Mouse (Mus musculus) liver, adult 2 months (tissue): Measurements from ENCODE around the gene Schip1. TPM values are rescaled to one million over a fixed set of nuclear protein-coding genes. Genes with fewer than 3 reads are reported as not detected.

Experiments used
- DNase-seq: peaks from one replicate; pipeline ENCODE4 v3.0.0-alpha.2; 2011; ENCODE audit warnings: low read depth, low spot score; ENCODE audit errors: extremely low read depth
- H3K27ac ChIP-seq: fragments of 200-500 bp; replicated peaks from 2 replicates; pipeline ENCODE4 v1.5.1; 2012; ENCODE audit warnings: low read depth, mild to moderate bottlenecking, control low read depth, inconsistent platforms, low read length; ENCODE audit not compliant: insufficient read depth
- H3K27me3 ChIP-seq: fragments of 200-500 bp; 2 replicates; pipeline ENCODE4 v1.6.1; 2012; ENCODE audit warnings: mild to moderate bottlenecking, moderate library complexity, low read length, inconsistent platforms; ENCODE audit not compliant: control insufficient read depth, insufficient read depth
- H3K36me3 ChIP-seq: fragments of 200-500 bp; 2 replicates; pipeline ENCODE4 v1.6.1; 2012; ENCODE audit warnings: low read length, inconsistent platforms; ENCODE audit not compliant: control insufficient read depth, insufficient read depth
- H3K4me1 ChIP-seq: fragments of 200-500 bp; 2 replicates; pipeline ENCODE4 v1.6.1; 2011; ENCODE audit warnings: low read length; ENCODE audit not compliant: control insufficient read depth, insufficient read depth
- H3K4me3 ChIP-seq: fragments of 200-500 bp; 2 replicates; pipeline ENCODE4 v1.5.1; 2011; ENCODE audit warnings: low read depth, mild to moderate bottlenecking, control low read depth, low read length, moderate library complexity; ENCODE audit not compliant: insufficient read depth
- H3K79me2 ChIP-seq: fragments of 200-500 bp; 2 replicates; pipeline ENCODE4 v1.6.1; 2012; ENCODE audit warnings: inconsistent platforms, mild to moderate bottlenecking, low read length, moderate library complexity; ENCODE audit not compliant: control insufficient read depth, insufficient read depth
- H3K9ac ChIP-seq: fragments of 200-500 bp; 2 replicates; pipeline ENCODE4 v1.6.1; 2012; ENCODE audit warnings: low read depth, mild to moderate bottlenecking, control low read depth, inconsistent platforms, low read length
- CTCF ChIP-seq: fragments of 200-500 bp; IDR thresholded peaks from 2 replicates; pipeline ENCODE4 v1.5.1; 2011; ENCODE audit warnings: low read depth, low read length, control low read depth
- POLR2A ChIP-seq: fragments of 200-500 bp; IDR thresholded peaks from 2 replicates; pipeline ENCODE4 v1.6.1; 2011; ENCODE audit warnings: low read length, control low read depth; ENCODE audit not compliant: insufficient read depth; ENCODE audit errors: extremely low read depth
- WGBS: fragments of 180-500 bp; shearing (Covaris S2); methylation state at CpG from one replicate; pipeline ENCODE4 v1.1.7; 2018; 5-methylcytosine and 5-hydroxymethylcytosine counted together
- polyA plus RNA-seq: library from polyadenylated mRNA; depleted of rRNA; stranded (reverse); fragments of >200 nt; gene quantifications from 2 replicates; pipeline ENCODE4 v1.2.3, GENCODE M21; 2012
- total RNA-seq: library from RNA; depleted of rRNA; stranded (reverse); fragments of >200 nt; gene quantifications from 2 replicates; pipeline ENCODE4 v1.2.3, GENCODE M21; 2014

Gene Schip1
- total and polyA plus RNA-seq, 2 experiments: 0.48 to 1.6 TPM

GRCm38 (mm10) chr3:68575636-68576340, 511.2 kb downstream of the Schip1 start:
- Histone ChIP-seq H3K79me2 (no peaks in the 10 kb centered on the region), H3K36me3 (no peaks in the 10 kb centered on the region), H3K27ac (no peak overlapping the region), H3K4me1 (no peaks in the 10 kb centered on the region), H3K27me3 (no peaks in the 10 kb centered on the region), H3K4me3 (no peak overlapping the region), H3K9ac (no peak overlapping the region)
- TF ChIP-seq POLR2A (no peak), CTCF (no peak)
- WGBS: 86% methylated on average over 10 of the region's 10 CpGs
- no peak for DNase-seq

DNA sequence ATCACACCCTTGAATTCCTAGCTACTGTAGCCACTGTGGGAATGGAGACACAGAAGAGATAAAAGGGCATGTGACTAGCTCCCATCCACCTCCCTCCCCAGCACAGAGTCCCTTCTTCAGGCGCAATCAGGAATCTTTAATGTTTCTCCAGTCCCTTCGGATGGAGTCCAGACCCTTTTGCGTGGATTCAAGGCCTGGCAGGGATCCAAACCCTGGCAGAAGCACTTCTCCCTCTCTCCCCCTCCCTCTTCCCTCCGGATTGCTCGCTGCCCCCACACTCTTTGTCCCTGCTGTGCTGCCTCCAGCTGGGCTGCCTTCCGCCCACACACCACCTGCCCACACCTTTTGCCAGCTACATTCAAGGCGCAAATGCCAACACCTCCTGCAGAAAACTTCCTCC, 511.8 kb downstream of the Schip1 start:
- no peak overlapping the region for H3K9ac ChIP-seq
- no peak overlapping the region for H3K27ac ChIP-seq
- H3K4me1 ChIP-seq: no peaks in the 10 kb centered on the region
- TF ChIP-seq CTCF (no peak), POLR2A (no peak)
- H3K36me3 ChIP-seq: no peaks in the 10 kb centered on the region
- no peaks in the 10 kb centered on the region for H3K27me3 ChIP-seq
- WGBS: 48% methylated on average over 7 of the region's 7 CpGs
- no peak for DNase-seq
- H3K79me2 ChIP-seq: no peaks in the 10 kb centered on the region
- H3K4me3 ChIP-seq: no peak overlapping the region

DNA sequence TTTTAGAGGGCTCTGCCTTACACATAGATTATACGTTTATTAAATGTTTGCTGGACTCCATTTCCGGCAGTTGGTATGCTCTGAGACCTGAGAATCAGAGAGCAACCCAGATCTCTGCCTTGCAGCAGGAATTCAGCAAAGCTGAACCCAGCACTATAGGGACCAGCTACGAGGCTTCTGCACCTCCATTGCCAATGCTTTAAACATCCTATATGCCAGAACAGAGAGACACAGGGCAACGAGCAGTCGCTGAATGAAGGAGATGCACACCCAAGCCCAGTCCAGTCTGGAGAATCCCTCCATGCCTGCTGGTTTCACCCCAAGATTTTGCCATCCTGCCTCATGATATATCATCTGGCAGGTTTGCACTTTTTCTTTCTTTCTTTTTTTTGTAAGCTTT, 512.3 kb downstream of the Schip1 start:
- H3K27ac ChIP-seq: no peak overlapping the region
- H3K27me3 ChIP-seq: no peaks in the 10 kb centered on the region
- H3K4me3 ChIP-seq: no peak overlapping the region
- H3K36me3 ChIP-seq: no peaks in the 10 kb centered on the region
- no peak overlapping the region for H3K9ac ChIP-seq
- 71% methylated on average over 5 of the region's 5 CpGs for WGBS
- no peaks in the 10 kb centered on the region for H3K4me1 ChIP-seq
- TF ChIP-seq POLR2A (no peak), CTCF (no peak)
- no peak for DNase-seq
- no peaks in the 10 kb centered on the region for H3K79me2 ChIP-seq

- peak; percentile 11 for DNase-seq
- H3K79me2 ChIP-seq: no peaks in the 10 kb centered on the region
- whole genome bisulfite sequencing: 75% methylated on average over 13 of the region's 13 CpGs
- no peak overlapping the region for H3K9ac ChIP-seq
- H3K4me3 ChIP-seq: no peak overlapping the region
- TF ChIP-seq POLR2A (no peak), CTCF (peak; percentile 28; the same call in 1 of the 2 replicates)
- no peaks in the 10 kb centered on the region for H3K36me3 ChIP-seq
- no peak overlapping the region for H3K27ac ChIP-seq
- H3K4me1 ChIP-seq: no peaks in the 10 kb centered on the region
- no peaks in the 10 kb centered on the region for H3K27me3 ChIP-seq
Measured at GRCm38 (mm10) chr3:68581591-68581990, 517.0 kb downstream of the Schip1 start.

GRCm38 (mm10) chr3:68582103-68582740, 517.6 kb downstream of the Schip1 start:
- H3K79me2 ChIP-seq: no peaks in the 10 kb centered on the region
- H3K9ac ChIP-seq: no peak overlapping the region
- no peak overlapping the region for H3K4me3 ChIP-seq
- H3K27ac ChIP-seq: no peak overlapping the region
- H3K36me3 ChIP-seq: no peaks in the 10 kb centered on the region
- 86% methylated on average over 12 of the region's 12 CpGs for WGBS
- no peaks in the 10 kb centered on the region for H3K4me1 ChIP-seq
- peak; percentile 49 for TF ChIP-seq CTCF
- TF ChIP-seq POLR2A: no peak
- DNase-seq: peak; percentile 24
- H3K27me3 ChIP-seq: no peaks in the 10 kb centered on the region
